Mouse (Mus musculus) CH12.LX (cell line): ENCODE data around the gene Kpnb1. TPM values are rescaled to one million over a fixed set of nuclear protein-coding genes. Genes with fewer than 3 reads are reported as not detected.

ENCODE experiments used
- DNase-seq: peaks from one replicate; pipeline ENCODE4 v3.0.0-alpha.2; 2013; ENCODE audit errors: extremely low read depth
- H3K27ac ChIP-seq: 2 replicates; pipeline ENCODE4 v1.5.1; 2012; ENCODE audit warnings: low read depth, mild to moderate bottlenecking, control low read depth, moderate library complexity; ENCODE audit not compliant: insufficient read depth
- H3K27me3 ChIP-seq: replicated peaks from 2 replicates; pipeline ENCODE3; 2012; ENCODE audit warnings: inconsistent platforms
- H3K36me3 ChIP-seq, 2 experiments: replicated peaks in 1 of 2; 2 replicates each; pipeline versions ENCODE3 to v1.6.1; 2012; ENCODE audit warnings: inconsistent platforms in 1 of 2, low read length in 1 of 2, mild to moderate bottlenecking in 1 of 2, mixed read lengths in 1 of 2, moderate library complexity in 1 of 2; ENCODE audit not compliant: control insufficient read depth in 1 of 2, insufficient read depth in 1 of 2
- H3K4me1 ChIP-seq, 2 experiments: 2 replicates each; pipeline ENCODE4 v1.6.1; 2012; ENCODE audit warnings: inconsistent platforms in 1 of 2, moderate library complexity in 1 of 2; ENCODE audit not compliant: insufficient read depth in 2 of 2, control insufficient read depth in 1 of 2
- H3K4me2 ChIP-seq: 2 replicates; pipeline ENCODE4 v1.6.1; 2012; ENCODE audit warnings: low read depth, mild to moderate bottlenecking, control low read depth; ENCODE audit not compliant: poor library complexity, insufficient read depth, severe bottlenecking
- H3K4me3 ChIP-seq, 3 experiments: fragments of 150-350 bp in 1 of 3; sonication (generic) in 1 of 3; replicated peaks in 1 of 3; 2 replicates each; pipeline versions ENCODE3 to v1.5.1; 2011 to 2012; ENCODE audit warnings: low read depth in 2 of 3, low read length in 2 of 3, mild to moderate bottlenecking in 2 of 3, moderate library complexity in 2 of 3, control low read depth in 1 of 3, improper control_type of control experiment in 1 of 3, inconsistent platforms in 1 of 3, mixed read lengths in 1 of 3; ENCODE audit not compliant: poor library complexity in 1 of 3
- H3K79me2 ChIP-seq: replicated peaks from 2 replicates; pipeline ENCODE4 v1.6.1; 2012; ENCODE audit warnings: mild to moderate bottlenecking, moderate library complexity; ENCODE audit not compliant: control insufficient read depth, poor library complexity, insufficient read depth, severe bottlenecking; ENCODE audit errors: extremely low read depth
- H3K9ac ChIP-seq: 2 replicates; pipeline ENCODE4 v1.6.1; 2012; ENCODE audit warnings: low read depth, mild to moderate bottlenecking, control low read depth, moderate library complexity; ENCODE audit not compliant: insufficient read depth
- H3K9me3 ChIP-seq: replicated peaks from 2 replicates; pipeline ENCODE3; 2012; ENCODE audit warnings: low read length, inconsistent platforms, mixed read lengths
- BHLHE40 ChIP-seq: IDR thresholded peaks from 2 replicates; pipeline ENCODE4 v1.6.1; 2011; ENCODE audit warnings: mild to moderate bottlenecking, low read depth, low read length, improper control_type of control experiment
- CHD2 ChIP-seq: IDR thresholded peaks from 2 replicates; pipeline ENCODE4 v1.6.1; 2011; ENCODE audit warnings: low read length, improper control_type of control experiment
- E2F4 ChIP-seq: IDR thresholded peaks from 2 replicates; pipeline ENCODE4 v1.6.1; 2011; ENCODE audit warnings: low read depth, low read length, improper control_type of control experiment; ENCODE audit not compliant: insufficient replicate concordance
- EP300 ChIP-seq: IDR thresholded peaks from 2 replicates; pipeline ENCODE4 v1.6.1; 2011; ENCODE audit warnings: low read length, improper control_type of control experiment
- ETS1 ChIP-seq: conservative IDR thresholded peaks from 2 replicates; pipeline ENCODE4 v1.6.1; 2012; ENCODE audit warnings: low read depth, mild to moderate bottlenecking, inconsistent platforms, low read length, improper control_type of control experiment, moderate library complexity
- GABPA ChIP-seq: IDR thresholded peaks from 2 replicates; pipeline ENCODE4 v1.6.1; 2012; ENCODE audit warnings: low read depth, low read length, improper control_type of control experiment, inconsistent platforms; ENCODE audit not compliant: insufficient replicate concordance
- IRF4 ChIP-seq: IDR thresholded peaks from 2 replicates; pipeline ENCODE4 v1.6.1; 2014; ENCODE audit warnings: low read depth, mild to moderate bottlenecking, inconsistent platforms, low read length, improper control_type of control experiment
- KAT2A ChIP-seq: IDR thresholded peaks from 2 replicates; pipeline ENCODE4 v1.6.1; 2012; ENCODE audit warnings: low read length, improper control_type of control experiment, inconsistent platforms; ENCODE audit not compliant: insufficient replicate concordance
- MAFK ChIP-seq: IDR thresholded peaks from 2 replicates; pipeline ENCODE4 v1.6.1; 2011; ENCODE audit warnings: low read length, improper control_type of control experiment; ENCODE audit not compliant: insufficient replicate concordance
- MAX ChIP-seq: IDR thresholded peaks from 2 replicates; pipeline ENCODE4 v1.6.1; 2011; ENCODE audit warnings: low read length, improper control_type of control experiment
- MAZ ChIP-seq: IDR thresholded peaks from 2 replicates; pipeline ENCODE4 v1.6.1; 2012; ENCODE audit warnings: low read depth, mild to moderate bottlenecking, inconsistent platforms, low read length, improper control_type of control experiment, moderate library complexity
- MEF2A ChIP-seq: IDR thresholded peaks from 2 replicates; pipeline ENCODE4 v1.6.1; 2014; ENCODE audit warnings: low read depth, mild to moderate bottlenecking, inconsistent platforms, low read length, improper control_type of control experiment, borderline replicate concordance
- MYC ChIP-seq: IDR thresholded peaks from 2 replicates; pipeline ENCODE4 v1.6.1; 2011; ENCODE audit warnings: low read depth, mild to moderate bottlenecking, improper control_type of control experiment, low read length
- NRF1 ChIP-seq: IDR thresholded peaks from 2 replicates; pipeline ENCODE4 v1.6.1; 2014; ENCODE audit warnings: low read depth, mild to moderate bottlenecking, inconsistent platforms, low read length, improper control_type of control experiment, moderate library complexity
- POLR2A ChIP-seq: IDR thresholded peaks from 2 replicates; pipeline ENCODE4 v1.6.1; 2011; ENCODE audit warnings: low read depth, mild to moderate bottlenecking, improper control_type of control experiment, low read length
- POLR2AphosphoS2 ChIP-seq: IDR thresholded peaks from 2 replicates; pipeline ENCODE4 v1.6.1; 2011; ENCODE audit warnings: low read depth, low read length, improper control_type of control experiment
- RCOR1 ChIP-seq: conservative IDR thresholded peaks from 2 replicates; pipeline ENCODE4 v1.6.1; 2012; ENCODE audit warnings: low read depth, mild to moderate bottlenecking, inconsistent platforms, low read length, improper control_type of control experiment
- SIN3A ChIP-seq: IDR thresholded peaks from 2 replicates; pipeline ENCODE4 v1.6.1; 2012; ENCODE audit warnings: low read length, improper control_type of control experiment, inconsistent platforms
- TBP ChIP-seq: conservative IDR thresholded peaks from 2 replicates; pipeline ENCODE4 v1.6.1; 2011; ENCODE audit warnings: low read depth, low read length, improper control_type of control experiment
- TCF12 ChIP-seq: IDR thresholded peaks from 2 replicates; pipeline ENCODE4 v1.6.1; 2014; ENCODE audit warnings: low read depth, mild to moderate bottlenecking, inconsistent platforms, low read length, improper control_type of control experiment
- USF1 ChIP-seq: IDR thresholded peaks from 2 replicates; pipeline ENCODE4 v1.6.1; 2014; ENCODE audit warnings: low read depth, mild to moderate bottlenecking, inconsistent platforms, low read length, improper control_type of control experiment
- ZC3H11A ChIP-seq: IDR thresholded peaks from 2 replicates; pipeline ENCODE4 v1.6.1; 2012; ENCODE audit warnings: low read depth, mild to moderate bottlenecking, inconsistent platforms, low read length, improper control_type of control experiment
- dilution Hi-C: fragments of 300-500 bp; cut with MboI; formaldehyde crosslinking; loops from 2 replicates; pipeline ENCODE4 v1.14.3; 2020; ENCODE audit warnings: low sequenced_read_pairs; ENCODE audit not compliant: extremely low pct_unique_long_range_greater_than_20kb, extremely low pct_ligation_motif_present
- in situ Hi-C: fragments of 300-500 bp; cut with MboI; formaldehyde crosslinking; loops from 3 replicates; pipeline ENCODE4 v1.14.3; 2019; ENCODE audit warnings: low sequenced_read_pairs, low pct_ligation_motif_present, low pct_unique_long_range_greater_than_20kb, mixed read lengths
- polyA plus RNA-seq: library from polyadenylated mRNA; unstranded; fragments of >175 nt; gene quantifications from 2 replicates; pipeline ENCODE4 v1.2.1, GENCODE M21; 2012; ENCODE audit warnings: low read depth; ENCODE audit not compliant: insufficient read length
- total RNA-seq, 2 experiments: library from RNA; depleted of rRNA; stranded (reverse); fragments of 300-350 nt in 1 of 2; fragments of >200 nt in 1 of 2; gene quantifications; 2 replicates each; pipeline ENCODE4 v1.2.3; 2012 to 2014

The Kpnb1 gene
- total and polyA plus RNA-seq, 3 experiments, result 194 to 411 (median 234) TPM

- in situ Hi-C loops, result no loop called here
- peak overlapping the region; percentile 15; the same call in 1 of the 2 replicates for H3K9ac ChIP-seq
- peak; percentile 97 for DNase-seq
- peak overlapping the region; percentile 18; the same call in 1 of the 2 replicates for H3K4me2 ChIP-seq
- H3K4me3 ChIP-seq, result no peak overlapping the region
- peaks cover 19% of the 10 kb centered on the region for H3K79me2 ChIP-seq
- H3K27me3 ChIP-seq, result no peaks in the 10 kb centered on the region
- H3K9me3 ChIP-seq, result no peaks in the 10 kb centered on the region
- TF ChIP-seq MEF2A (peak; percentile 96), KAT2A (peak; percentile 42; the same call in 1 of the 2 replicates), TCF12 (peak; percentile 93), EP300 (peak; percentile 94), MAFK (peak; percentile 91), POLR2AphosphoS2 (0 out of 2 replicates have a peak, but pooled peaks have one; percentile 31), CHD2 (peak; percentile 37), MAX (peak; percentile 71), GABPA (no peak), RCOR1 (0 out of 2 replicates have a peak, but pooled peaks have one; percentile 26), IRF4 (peak; percentile 69), BHLHE40 (peak; percentile 81), ETS1 (peak; percentile 92), POLR2A (no peak), SIN3A (peak; percentile 49), ZC3H11A (no peak), TBP (no peak; the same call in 1 of the 2 replicates), E2F4 (no peak), USF1 (no peak), MYC (peak; percentile 65; the same call in 1 of the 2 replicates), MAZ (0 out of 2 replicates have a peak, but pooled peaks have one; percentile 23), NRF1 (no peak)
- dilution Hi-C loops, result no loop called here
- peaks cover 14 to 54% of the 10 kb centered on the region in 2 experiments; a peak in 3 of 4 replicates for H3K4me1 ChIP-seq
- peaks cover 0 to 3% of the 10 kb centered on the region in 2 experiments for H3K36me3 ChIP-seq
- peak overlapping the region; percentile 58 for H3K27ac ChIP-seq
These were observed 3.3 kb upstream of the Kpnb1 start for GRCm38 (mm10) chr11:97190992-97191391.
